Mouse (Mus musculus): ENCODE measurements at regions not wholly inside any gene's neighbourhood (a gene's known extent, or its start where the extent isn't known, plus 50 kb on each side); places are given as distances from the start of the nearest gene placed in this dataset.

- TF ChIP-seq CTCF (IDR thresholded peaks at IDR 0.05; ENCODE audit: low read depth) (no peak), EP300 (IDR thresholded peaks at IDR 0.05; ENCODE audit: low read depth) (no peak)
These were observed 669.8 kb upstream of the Epha7 start for GRCm38 (mm10) chr4:28143165-28143564.
